Mouse (Mus musculus): ENCODE measurements around the gene Myo1d. TPM values are rescaled to one million over a fixed set of nuclear protein-coding genes. Genes with fewer than 3 reads are reported as not detected.

Myo1d gene
- polyA plus RNA-seq, 1 experiment: 6.4 TPM

GRCm38 (mm10) chr11:80449859-80450258 lies 330.0 kb downstream of the Myo1d start:
- Histone ChIP-seq H3K27ac (ENCODE audit: control insufficient read depth, insufficient read depth, low read depth, low read length, poor library complexity) (no peak overlapping the region), H3K4me3 (replicated peaks; ENCODE audit: control insufficient read depth, low read depth, low read length) (no peak overlapping the region), H3K4me1 (ENCODE audit: control insufficient read depth, insufficient read depth, low read length) (no peaks in the 10 kb centered on the region)
- TF ChIP-seq CTCF (IDR thresholded peaks at IDR 0.05; ENCODE audit: control insufficient read depth, insufficient read depth, low read length) (no peak), POLR2A (IDR thresholded peaks at IDR 0.05; ENCODE audit: borderline replicate concordance, control insufficient read depth, low read depth, low read length) (no peak)
- WGBS: 89% methylated on average over 2 of the region's 2 CpGs

GRCm38 (mm10) chr11:80446916-80447315 lies 332.9 kb downstream of the Myo1d start:
- no peaks in the 10 kb centered on the region for H3K4me1 ChIP-seq (ENCODE audit: control insufficient read depth, insufficient read depth, low read length)
- WGBS: 85% methylated on average over 3 of the region's 3 CpGs
- TF ChIP-seq CTCF (IDR thresholded peaks at IDR 0.05; ENCODE audit: control insufficient read depth, insufficient read depth, low read length) (no peak), POLR2A (IDR thresholded peaks at IDR 0.05; ENCODE audit: borderline replicate concordance, control insufficient read depth, low read depth, low read length) (no peak)
- H3K27ac ChIP-seq (ENCODE audit: control insufficient read depth, insufficient read depth, low read depth, low read length, poor library complexity): no peak overlapping the region
- H3K4me3 ChIP-seq (replicated peaks; ENCODE audit: control insufficient read depth, low read depth, low read length): no peak overlapping the region

Other genes starting within 250 kb of the Myo1d start
- 0.92 and 3.6 TPM in 2 replicates for gene Tmem98, start 30.1 kb upstream of the Myo1d start, polyA plus RNA-seq (2011; ENCODE audit: insufficient read depth, insufficient read length, low replicate concordance, missing spikeins)
- gene Spaca3, start 78.3 kb upstream of the Myo1d start, polyA plus RNA-seq (2011; ENCODE audit: insufficient read depth, insufficient read length, low replicate concordance, missing spikeins): not detected in 2 replicates